Mouse (Mus musculus): ENCODE measurements around the gene Tmem54. TPM values are rescaled to one million over a fixed set of nuclear protein-coding genes. Genes with fewer than 3 reads are reported as not detected.

The Tmem54 gene
- polyA plus RNA-seq, 1 experiment: 5.5 TPM

- Histone ChIP-seq H3K4me1 (replicated peaks; ENCODE audit: control insufficient read depth, insufficient read depth, low read length) (peaks cover 7% of the 10 kb centered on the region; the same call in 1 of the 2 replicates), H3K36me3 (ENCODE audit: control insufficient read depth, insufficient read depth, low read length) (no peaks in the 10 kb centered on the region), H3K27ac (ENCODE audit: control insufficient read depth, insufficient read depth, low read length) (no peak overlapping the region), H3K4me3 (ENCODE audit: control insufficient read depth, insufficient read depth, low read length) (no peak overlapping the region), H3K27me3 (ENCODE audit: control insufficient read depth, insufficient read depth, low read length) (no peaks in the 10 kb centered on the region)
- 98% methylated on average over 1 of the region's 1 CpGs for WGBS
- DNase-seq: no peak
- TF ChIP-seq POLR2A (IDR thresholded peaks at IDR 0.05; ENCODE audit: control insufficient read depth, extremely low read depth, insufficient read depth, low read length, poor library complexity): no peak
- no peak for TF ChIP-seq CTCF (IDR thresholded peaks at IDR 0.05; ENCODE audit: borderline replicate concordance, control insufficient read depth, extremely low read depth, insufficient read depth, low read length, poor library complexity)
Observed at GRCm38 (mm10) chr4:129061486-129061885, 43.9 kb upstream of the Tmem54 start.

GRCm38 (mm10) chr4:129062281-129063075 lies 42.9 kb upstream of the Tmem54 start:
- Histone ChIP-seq H3K4me3 (ENCODE audit: control insufficient read depth, insufficient read depth, low read length) (no peak overlapping the region), H3K4me1 (replicated peaks; ENCODE audit: control insufficient read depth, insufficient read depth, low read length) (peaks cover 7% of the 10 kb centered on the region; the same call in 1 of the 2 replicates), H3K27ac (ENCODE audit: control insufficient read depth, insufficient read depth, low read length) (no peak overlapping the region)

GRCm38 (mm10) chr4:129065688-129066236 lies 39.6 kb upstream of the Tmem54 start:
- H3K4me1 ChIP-seq (replicated peaks; ENCODE audit: control insufficient read depth, insufficient read depth, low read length): no peaks in the 10 kb centered on the region
- no peaks in the 10 kb centered on the region for H3K27me3 ChIP-seq (ENCODE audit: control insufficient read depth, insufficient read depth, low read length)
- no peak overlapping the region for H3K27ac ChIP-seq (ENCODE audit: control insufficient read depth, insufficient read depth, low read length)
- no peaks in the 10 kb centered on the region for H3K36me3 ChIP-seq (ENCODE audit: control insufficient read depth, insufficient read depth, low read length)
- H3K4me3 ChIP-seq (ENCODE audit: control insufficient read depth, insufficient read depth, low read length): no peak overlapping the region
- no peak for DNase-seq
- TF ChIP-seq POLR2A (IDR thresholded peaks at IDR 0.05; ENCODE audit: control insufficient read depth, extremely low read depth, insufficient read depth, low read length, poor library complexity) (no peak), CTCF (IDR thresholded peaks at IDR 0.05; ENCODE audit: borderline replicate concordance, control insufficient read depth, extremely low read depth, insufficient read depth, low read length, poor library complexity) (no peak)

More at GRCm38 (mm10) chr4:129062281-129063075, 42.9 kb upstream of the Tmem54 start:
- TF ChIP-seq POLR2A (IDR thresholded peaks at IDR 0.05; ENCODE audit: control insufficient read depth, extremely low read depth, insufficient read depth, low read length, poor library complexity): no peak
- no peak for TF ChIP-seq CTCF (IDR thresholded peaks at IDR 0.05; ENCODE audit: borderline replicate concordance, control insufficient read depth, extremely low read depth, insufficient read depth, low read length, poor library complexity)
- WGBS: 83% methylated on average over 3 of the region's 3 CpGs
- H3K27me3 ChIP-seq (ENCODE audit: control insufficient read depth, insufficient read depth, low read length): no peaks in the 10 kb centered on the region
- no peaks in the 10 kb centered on the region for H3K36me3 ChIP-seq (ENCODE audit: control insufficient read depth, insufficient read depth, low read length)
- no peak for DNase-seq

- Histone ChIP-seq H3K36me3 (ENCODE audit: control insufficient read depth, insufficient read depth, low read length) (no peaks in the 10 kb centered on the region), H3K4me1 (replicated peaks; ENCODE audit: control insufficient read depth, insufficient read depth, low read length) (no peaks in the 10 kb centered on the region), H3K4me3 (ENCODE audit: control insufficient read depth, insufficient read depth, low read length) (no peak overlapping the region), H3K27ac (ENCODE audit: control insufficient read depth, insufficient read depth, low read length) (no peak overlapping the region), H3K27me3 (ENCODE audit: control insufficient read depth, insufficient read depth, low read length) (no peaks in the 10 kb centered on the region)
- TF ChIP-seq POLR2A (IDR thresholded peaks at IDR 0.05; ENCODE audit: control insufficient read depth, extremely low read depth, insufficient read depth, low read length, poor library complexity): no peak
- no peak for TF ChIP-seq CTCF (IDR thresholded peaks at IDR 0.05; ENCODE audit: borderline replicate concordance, control insufficient read depth, extremely low read depth, insufficient read depth, low read length, poor library complexity)
- DNase-seq: no peak
- WGBS: 88% methylated on average over 5 of the region's 5 CpGs
Observed at GRCm38 (mm10) chr4:129067638-129068415, 37.5 kb upstream of the Tmem54 start.

- Histone ChIP-seq H3K4me3 (ENCODE audit: control insufficient read depth, insufficient read depth, low read length) (no peak overlapping the region), H3K27ac (ENCODE audit: control insufficient read depth, insufficient read depth, low read length) (no peak overlapping the region), H3K27me3 (ENCODE audit: control insufficient read depth, insufficient read depth, low read length) (no peaks in the 10 kb centered on the region), H3K4me1 (replicated peaks; ENCODE audit: control insufficient read depth, insufficient read depth, low read length) (no peaks in the 10 kb centered on the region), H3K36me3 (ENCODE audit: control insufficient read depth, insufficient read depth, low read length) (no peaks in the 10 kb centered on the region)
- TF ChIP-seq POLR2A (IDR thresholded peaks at IDR 0.05; ENCODE audit: control insufficient read depth, extremely low read depth, insufficient read depth, low read length, poor library complexity): no peak
- no peak for TF ChIP-seq CTCF (IDR thresholded peaks at IDR 0.05; ENCODE audit: borderline replicate concordance, control insufficient read depth, extremely low read depth, insufficient read depth, low read length, poor library complexity)
- no peak for DNase-seq
- WGBS: 92% methylated on average over 4 of the region's 4 CpGs
Observed at GRCm38 (mm10) chr4:129068848-129069247, 36.5 kb upstream of the Tmem54 start.

GRCm38 (mm10) chr4:129079126-129079525 lies 26.2 kb upstream of the Tmem54 start:
- H3K4me3 ChIP-seq (ENCODE audit: control insufficient read depth, insufficient read depth, low read length): no peak overlapping the region
- no peak for DNase-seq
- H3K36me3 ChIP-seq (ENCODE audit: control insufficient read depth, insufficient read depth, low read length): peaks cover 4% of the 10 kb centered on the region; the same call in 1 of the 2 replicates
- H3K27me3 ChIP-seq (ENCODE audit: control insufficient read depth, insufficient read depth, low read length): no peaks in the 10 kb centered on the region
- no peaks in the 10 kb centered on the region for H3K4me1 ChIP-seq (replicated peaks; ENCODE audit: control insufficient read depth, insufficient read depth, low read length)
- TF ChIP-seq CTCF (IDR thresholded peaks at IDR 0.05; ENCODE audit: borderline replicate concordance, control insufficient read depth, extremely low read depth, insufficient read depth, low read length, poor library complexity) (no peak), POLR2A (IDR thresholded peaks at IDR 0.05; ENCODE audit: control insufficient read depth, extremely low read depth, insufficient read depth, low read length, poor library complexity) (no peak)
- WGBS: 96% methylated on average over 9 of the region's 9 CpGs
- H3K27ac ChIP-seq (ENCODE audit: control insufficient read depth, insufficient read depth, low read length): no peak overlapping the region

Data from thymus, adult 2 months (tissue).